Mouse (Mus musculus): ENCODE measurements at regions not wholly inside any gene's neighbourhood (a gene's known extent, or its start where the extent isn't known, plus 50 kb on each side); places are given as distances from the start of the nearest gene placed in this dataset.
"Not testable (repeated sequence)": the region's sequence is repeated elsewhere in the genome, so short reads cannot be mapped to it uniquely, and the experiment has no call there.

DNA sequence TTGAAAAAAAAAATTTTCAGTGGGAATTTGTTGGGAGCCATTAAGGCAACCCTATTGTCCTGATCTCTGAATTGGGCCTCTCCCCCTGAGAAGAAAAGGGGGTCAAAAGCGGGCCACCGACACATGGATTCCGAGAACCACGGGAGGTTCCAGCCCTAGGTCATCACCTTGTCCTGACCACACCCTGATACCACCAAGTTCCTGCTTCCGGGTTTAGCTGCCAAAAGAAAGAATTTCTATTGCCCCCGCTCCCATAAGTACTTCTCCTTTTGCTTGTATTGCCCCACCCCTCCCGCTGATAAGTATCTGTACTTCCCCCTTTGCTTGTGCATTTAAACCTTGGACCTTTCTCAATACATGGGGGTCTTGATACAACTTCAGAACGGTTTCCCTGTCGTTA is 50.8 kb upstream of the Zfp808 start:
- H3K36me3 ChIP-seq (replicated peaks in 1 of 2; ENCODE audit: control insufficient read depth in 1 of 2, insufficient read depth in 1 of 2, low read length in 1 of 2); H3K27ac ChIP-seq (ENCODE audit: insufficient read depth, low read depth); H3K4me1 ChIP-seq (ENCODE audit: control insufficient read depth in 1 of 2, insufficient read depth in 2 of 2); in situ Hi-C loops (cut with MboI; ENCODE audit: low pct_ligation_motif_present, low pct_unique_long_range_greater_than_20kb, low sequenced_read_pairs); dilution Hi-C loops (cut with MboI; ENCODE audit: extremely low pct_ligation_motif_present, extremely low pct_unique_long_range_greater_than_20kb, low sequenced_read_pairs); DNase-seq (ENCODE audit: extremely low read depth); H3K27me3 ChIP-seq (replicated peaks); H3K9me3 ChIP-seq (replicated peaks; ENCODE audit: low read length); H3K79me2 ChIP-seq (replicated peaks; ENCODE audit: control insufficient read depth, extremely low read depth, insufficient read depth, poor library complexity, severe bottlenecking); H3K4me3 ChIP-seq (replicated peaks in 1 of 3; ENCODE audit: low read depth in 2 of 3, low read length in 2 of 3, poor library complexity in 1 of 3); H3K9ac ChIP-seq (ENCODE audit: insufficient read depth, low read depth); H3K4me2 ChIP-seq (ENCODE audit: insufficient read depth, low read depth, poor library complexity, severe bottlenecking): not testable (repeated sequence)

Measured in CH12.LX (cell line).